Mouse (Mus musculus): ENCODE data around the gene Il1r1. TPM values are rescaled to one million over a fixed set of nuclear protein-coding genes. Genes with fewer than 3 reads are reported as not detected.

Gene Il1r1
- polyA plus RNA-seq, 1 experiment: 72.2 TPM

DNA sequence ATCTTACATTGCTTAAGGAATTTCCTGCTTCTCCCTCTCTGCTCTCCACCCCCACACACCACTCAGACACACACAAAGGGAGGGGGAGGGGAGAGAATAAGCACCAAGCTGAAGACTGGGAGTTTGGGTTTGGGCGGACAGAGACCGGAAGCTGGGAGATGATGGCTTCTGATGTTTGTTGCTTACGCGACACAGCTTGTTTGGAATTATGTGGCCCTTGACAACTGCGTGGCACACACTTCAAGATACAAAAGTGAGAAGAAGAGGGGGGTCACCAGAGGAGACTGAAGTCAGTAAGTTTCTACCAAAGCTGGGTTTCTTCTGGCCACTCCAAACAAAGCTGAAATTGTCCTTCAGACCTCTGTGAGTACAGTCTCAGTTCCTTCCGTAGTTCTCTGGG lies 99.6 kb downstream of the Il1r1 start, which contains the start of gene Il1rl2:
TSS of gene Il1rl2 (plus strand) at position 154 of the 400 bp plus-strand sequence.
- TF ChIP-seq POLR2A (IDR thresholded peaks at IDR 0.05; ENCODE audit: low read depth, low read length) (peak; percentile 74), CTCF (IDR thresholded peaks at IDR 0.05; ENCODE audit: borderline replicate concordance, insufficient read depth, low read length) (no peak)
- no peaks in the 10 kb centered on the region; the same call in 1 of the 2 replicates for H3K4me1 ChIP-seq (ENCODE audit: control insufficient read depth, insufficient read depth, low read length)
- peak within 1 kb of the TSS; percentile 65 for H3K4me3 ChIP-seq (ENCODE audit: insufficient read depth, low read length)
- H3K27ac ChIP-seq (ENCODE audit: insufficient read depth, low read length): peak within 1 kb of the TSS; percentile 84

- TF ChIP-seq CTCF (IDR thresholded peaks at IDR 0.05; ENCODE audit: borderline replicate concordance, insufficient read depth, low read length) (no peak), POLR2A (IDR thresholded peaks at IDR 0.05; ENCODE audit: low read depth, low read length) (no peak)
- Histone ChIP-seq H3K4me1 (ENCODE audit: control insufficient read depth, insufficient read depth, low read length) (no peaks in the 10 kb centered on the region; the same call in 1 of the 2 replicates), H3K27ac (ENCODE audit: insufficient read depth, low read length) (peak overlapping the region; percentile 84), H3K4me3 (ENCODE audit: insufficient read depth, low read length) (peak overlapping the region; percentile 65)
Measured at GRCm38 (mm10) chr1:40324955-40325702, 100.2 kb downstream of the Il1r1 start.

- Histone ChIP-seq H3K27ac (ENCODE audit: insufficient read depth, low read length) (0 out of 2 replicates have a peak overlapping the region, but pooled peaks have one; percentile 84), H3K4me3 (ENCODE audit: insufficient read depth, low read length) (peak overlapping the region; percentile 65), H3K4me1 (ENCODE audit: control insufficient read depth, insufficient read depth, low read length) (no peaks in the 10 kb centered on the region; the same call in 1 of the 2 replicates)
- TF ChIP-seq POLR2A (IDR thresholded peaks at IDR 0.05; ENCODE audit: low read depth, low read length) (peak; percentile 43), CTCF (IDR thresholded peaks at IDR 0.05; ENCODE audit: borderline replicate concordance, insufficient read depth, low read length) (no peak)
Measured at GRCm38 (mm10) chr1:40325711-40326327, 100.9 kb downstream of the Il1r1 start.

DNA sequence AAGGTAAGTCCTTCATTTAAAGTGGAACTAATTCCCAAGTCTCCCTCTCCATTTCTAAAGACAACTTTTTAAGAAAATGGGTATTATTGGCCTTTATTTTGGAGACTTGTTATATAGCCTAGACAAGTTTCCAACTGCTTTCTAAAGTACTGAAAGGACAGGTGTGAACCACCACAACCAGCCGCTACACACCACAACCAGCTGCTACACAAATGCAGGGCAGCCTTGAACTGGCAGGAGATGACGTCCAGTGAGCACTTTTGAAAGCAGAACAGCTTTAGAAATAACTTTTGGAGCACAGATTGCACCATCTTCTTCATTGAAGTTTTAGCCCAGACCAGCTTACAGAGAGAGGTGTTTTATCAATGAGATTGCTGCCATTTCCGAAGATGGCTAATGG lies 102.7 kb downstream of the Il1r1 start:
- Histone ChIP-seq H3K4me1 (ENCODE audit: control insufficient read depth, insufficient read depth, low read length) (no peaks in the 10 kb centered on the region; the same call in 1 of the 2 replicates), H3K27ac (ENCODE audit: insufficient read depth, low read length) (no peak overlapping the region)
- no peak for TF ChIP-seq POLR2A (IDR thresholded peaks at IDR 0.05; ENCODE audit: low read depth, low read length)
- no peak for TF ChIP-seq CTCF (IDR thresholded peaks at IDR 0.05; ENCODE audit: borderline replicate concordance, insufficient read depth, low read length)

GRCm38 (mm10) chr1:40329526-40329925 lies 104.6 kb downstream of the Il1r1 start:
- H3K4me1 ChIP-seq (ENCODE audit: control insufficient read depth, insufficient read depth, low read length): no peaks in the 10 kb centered on the region
- TF ChIP-seq POLR2A (IDR thresholded peaks at IDR 0.05; ENCODE audit: low read depth, low read length) (no peak), CTCF (IDR thresholded peaks at IDR 0.05; ENCODE audit: borderline replicate concordance, insufficient read depth, low read length) (no peak)
- no peak overlapping the region for H3K27ac ChIP-seq (ENCODE audit: insufficient read depth, low read length)
- H3K4me3 ChIP-seq (ENCODE audit: insufficient read depth, low read length): no peak overlapping the region

More for the DNA sequence above, 102.7 kb downstream of the Il1r1 start:
- no peak overlapping the region for H3K4me3 ChIP-seq (ENCODE audit: insufficient read depth, low read length)

DNA sequence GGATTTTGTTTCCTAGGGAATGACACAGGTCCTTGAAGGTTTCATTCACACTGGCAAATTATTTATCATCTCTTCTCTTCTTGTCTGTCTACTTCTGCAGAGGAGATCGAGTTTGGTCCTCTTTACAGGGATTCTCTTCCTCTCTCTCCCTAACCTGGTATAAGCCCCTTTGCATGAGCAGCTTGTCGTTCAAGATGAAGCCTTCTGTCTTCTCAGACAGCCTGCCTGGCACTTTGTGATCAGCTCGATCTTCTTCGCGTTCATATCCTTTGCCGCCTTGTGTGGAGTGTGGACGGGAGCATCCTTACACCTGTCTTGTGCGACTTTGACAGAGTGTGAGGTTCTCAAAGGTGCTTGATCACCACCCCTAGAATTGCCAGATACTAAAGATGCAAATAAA lies 105.3 kb downstream of the Il1r1 start:
- Histone ChIP-seq H3K4me1 (ENCODE audit: control insufficient read depth, insufficient read depth, low read length) (no peaks in the 10 kb centered on the region), H3K4me3 (ENCODE audit: insufficient read depth, low read length) (no peak overlapping the region), H3K27ac (ENCODE audit: insufficient read depth, low read length) (no peak overlapping the region)
- TF ChIP-seq POLR2A (IDR thresholded peaks at IDR 0.05; ENCODE audit: low read depth, low read length) (no peak), CTCF (IDR thresholded peaks at IDR 0.05; ENCODE audit: borderline replicate concordance, insufficient read depth, low read length) (no peak)

GRCm38 (mm10) chr1:40339346-40339745 lies 114.5 kb downstream of the Il1r1 start:
- H3K4me1 ChIP-seq (ENCODE audit: control insufficient read depth, insufficient read depth, low read length): no peaks in the 10 kb centered on the region
- TF ChIP-seq POLR2A (IDR thresholded peaks at IDR 0.05; ENCODE audit: low read depth, low read length) (no peak), CTCF (IDR thresholded peaks at IDR 0.05; ENCODE audit: borderline replicate concordance, insufficient read depth, low read length) (no peak)
- no peak overlapping the region for H3K4me3 ChIP-seq (ENCODE audit: insufficient read depth, low read length)
- no peak overlapping the region for H3K27ac ChIP-seq (ENCODE audit: insufficient read depth, low read length)

DNA sequence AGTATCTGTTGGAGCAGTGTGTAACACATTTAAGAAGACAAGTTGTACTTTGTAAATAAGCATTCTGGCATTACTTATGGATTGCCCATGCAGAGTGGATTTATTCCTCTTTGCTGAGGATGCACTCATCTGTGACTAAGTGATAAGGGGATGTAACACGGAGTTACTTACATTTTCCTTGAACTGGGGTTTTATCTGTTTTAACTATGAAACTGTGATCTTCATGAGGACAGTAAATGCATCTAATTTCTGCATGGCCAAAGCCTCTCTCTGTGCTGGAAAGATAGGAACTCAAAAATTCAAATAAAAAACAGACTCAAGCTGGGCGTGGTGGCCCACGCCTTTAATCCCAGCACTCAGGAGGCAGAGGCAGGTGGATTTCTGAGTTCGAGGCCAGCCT lies 115.2 kb downstream of the Il1r1 start:
- TF ChIP-seq CTCF (IDR thresholded peaks at IDR 0.05; ENCODE audit: borderline replicate concordance, insufficient read depth, low read length): no peak
- TF ChIP-seq POLR2A (IDR thresholded peaks at IDR 0.05; ENCODE audit: low read depth, low read length): no peak
- no peak overlapping the region for H3K4me3 ChIP-seq (ENCODE audit: insufficient read depth, low read length)
- no peaks in the 10 kb centered on the region for H3K4me1 ChIP-seq (ENCODE audit: control insufficient read depth, insufficient read depth, low read length)
- no peak overlapping the region for H3K27ac ChIP-seq (ENCODE audit: insufficient read depth, low read length)

DNA sequence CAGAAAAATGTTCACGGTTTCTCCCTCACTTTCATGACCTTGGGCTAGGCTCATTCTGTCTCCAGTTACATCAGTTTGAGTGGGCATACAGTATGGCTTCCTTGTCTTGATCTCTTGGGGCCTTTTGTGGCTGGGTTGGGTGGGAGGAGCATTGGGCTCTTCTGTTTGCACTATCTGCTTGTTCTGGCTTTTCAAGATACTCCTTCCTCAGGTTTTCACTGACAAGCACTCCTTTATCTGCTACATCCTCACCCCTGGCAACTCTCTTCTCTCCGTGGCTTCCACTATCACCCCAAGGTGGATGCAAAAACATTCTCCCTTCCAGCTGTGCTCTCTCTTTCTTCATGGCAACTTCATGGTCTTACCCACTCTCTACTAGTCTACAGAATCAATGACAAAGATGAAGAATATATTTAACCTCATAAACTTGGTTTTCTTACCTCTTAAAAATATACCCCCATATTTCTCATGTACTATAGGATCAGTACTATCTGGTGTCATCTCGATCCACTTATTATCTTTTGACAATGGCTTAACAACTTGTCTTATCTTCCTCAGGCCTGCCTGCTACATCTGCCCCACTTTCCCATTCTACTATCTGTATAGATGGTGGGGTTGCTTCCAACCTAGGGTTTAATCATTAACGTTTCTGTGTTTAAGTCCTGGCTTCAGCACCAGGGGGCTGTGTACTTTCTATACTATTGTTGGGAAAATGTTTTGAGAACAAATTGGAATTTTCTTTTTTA lies 127.5 kb downstream of the Il1r1 start:
- H3K4me1 ChIP-seq (ENCODE audit: control insufficient read depth, insufficient read depth, low read length): peaks cover 6% of the 10 kb centered on the region; the same call in 1 of the 2 replicates
- no peak overlapping the region for H3K4me3 ChIP-seq (ENCODE audit: insufficient read depth, low read length)
- H3K27ac ChIP-seq (ENCODE audit: insufficient read depth, low read length): no peak overlapping the region
- TF ChIP-seq POLR2A (IDR thresholded peaks at IDR 0.05; ENCODE audit: low read depth, low read length): no peak
- no peak for TF ChIP-seq CTCF (IDR thresholded peaks at IDR 0.05; ENCODE audit: borderline replicate concordance, insufficient read depth, low read length)
